Mouse (Mus musculus) activated CD4-positive, CD25-positive, alpha-beta regulatory T cell, adult 9 weeks (primary cell): Measurements from ENCODE around the gene Cnppd1. TPM values are rescaled to one million over a fixed set of nuclear protein-coding genes. Genes with fewer than 3 reads are reported as not detected.

Experiments used
- polyA plus RNA-seq: library from polyadenylated mRNA; unstranded; fragments of 100-300 nt; shearing (Covaris generic); gene quantifications from one replicate; pipeline ENCODE4 v1.2.1, GENCODE M21; 2017

The Cnppd1 gene
- polyA plus RNA-seq = 173 TPM

DNA sequence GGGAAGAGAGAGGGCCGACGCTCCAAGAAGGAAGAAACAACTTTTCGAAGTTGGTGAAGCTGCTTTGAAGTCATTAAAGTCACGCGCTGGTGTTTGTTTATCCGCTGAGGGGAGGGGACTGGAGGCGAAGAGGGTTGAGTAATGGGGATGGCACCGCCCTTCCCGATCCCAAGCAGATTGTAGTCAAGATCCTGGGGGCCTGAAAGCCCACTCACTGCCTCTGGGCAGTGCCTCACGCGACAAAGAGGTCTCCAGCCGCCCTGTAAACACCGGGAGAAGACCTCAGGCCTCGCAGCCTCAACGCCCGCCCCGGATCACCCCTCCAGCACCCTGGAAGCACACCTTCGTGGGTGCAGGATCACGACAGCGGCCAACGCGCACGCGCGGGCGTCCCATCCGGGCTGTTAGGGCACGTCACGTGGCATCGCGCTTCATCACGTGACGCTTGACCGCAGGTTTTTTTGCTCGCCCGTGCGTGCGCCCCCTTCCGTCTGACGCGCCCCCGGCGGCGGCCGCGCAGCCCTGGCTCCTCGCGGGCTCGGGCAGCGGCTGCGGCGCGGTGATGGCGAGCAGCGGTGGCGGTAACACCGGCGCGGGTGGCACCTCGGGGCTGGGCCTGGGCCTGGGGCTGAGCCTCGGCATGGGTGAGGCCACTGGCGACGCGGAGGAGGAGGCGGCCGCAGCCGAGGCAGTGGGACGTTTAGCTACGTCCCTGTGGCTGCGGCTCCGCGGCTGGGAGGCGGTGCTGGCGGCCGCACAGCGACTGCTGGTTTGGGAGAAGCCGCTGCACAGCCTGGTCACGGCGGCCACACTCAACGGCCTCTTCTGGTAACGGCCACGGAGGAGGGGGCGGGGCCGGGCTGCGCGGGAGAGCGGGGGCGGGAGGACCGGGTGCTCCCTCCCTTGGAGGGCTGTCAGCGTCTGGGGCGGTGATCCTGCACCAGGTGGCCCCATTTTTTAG, at the start of gene Cnppd1, which contains the start of gene Retreg2:
TSS of gene Cnppd1 (minus strand) at position 411 of the 961 bp plus-strand sequence.
TSS of gene Retreg2 (plus strand) at position 478 of the 961 bp plus-strand sequence.

DNA sequence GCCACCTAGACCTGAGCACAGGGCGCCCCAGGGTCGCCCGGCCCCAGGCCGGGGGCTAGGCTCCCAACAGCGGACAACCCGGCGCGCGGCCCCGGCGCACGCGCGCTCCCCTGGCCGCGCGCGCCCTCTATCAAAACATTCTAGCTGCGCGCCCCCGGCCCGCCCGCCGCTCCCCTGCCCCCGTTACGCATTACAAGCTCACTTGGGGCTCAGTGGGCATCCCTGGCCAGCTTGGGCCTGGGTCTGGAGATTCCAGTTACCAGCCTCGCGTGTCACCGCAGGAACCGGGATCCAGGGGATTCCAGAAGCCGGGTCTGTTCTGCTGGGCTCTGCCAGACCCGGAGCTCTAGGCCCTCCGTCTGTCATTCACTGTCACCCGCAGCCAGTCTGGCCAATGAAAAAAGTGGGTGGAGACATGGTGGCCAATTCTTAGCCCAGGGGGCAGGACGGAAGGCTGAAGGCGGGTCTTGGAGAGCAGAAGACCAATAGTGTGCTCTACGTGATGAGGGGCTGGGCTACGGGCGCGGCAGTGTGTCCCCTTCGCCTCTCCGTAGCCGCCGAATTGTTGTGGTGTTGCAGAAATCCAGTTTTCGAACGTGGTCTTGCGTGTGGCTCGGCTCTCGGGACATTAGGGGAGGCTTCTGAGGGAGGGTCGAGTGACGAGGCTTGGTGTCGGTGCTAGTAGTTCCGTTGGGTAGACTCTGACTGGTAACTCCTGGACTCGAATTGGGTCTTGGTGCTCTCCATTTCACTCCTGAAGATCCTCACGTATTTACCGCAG, 49.3 kb upstream of the Cnppd1 start, which contains the start of the genes Ankzf1 and Atg9a:
TSS of gene Ankzf1 (plus strand) at position 530 of the 781 bp plus-strand sequence.
TSS of gene Atg9a (minus strand) at position 575 of the 781 bp plus-strand sequence.

GRCm38 (mm10) chr1:75180105-75180590, 37.6 kb upstream of the Cnppd1 start, which contains the start of gene Abcb6:
TSS of gene Abcb6 (minus strand) at chr1:75180392.

GRCm38 (mm10) chr1:75168472-75169464, 26.3 kb upstream of the Cnppd1 start, which contains the start of gene Zfand2b:
TSS of gene Zfand2b (plus strand) at chr1:75168646.

DNA sequence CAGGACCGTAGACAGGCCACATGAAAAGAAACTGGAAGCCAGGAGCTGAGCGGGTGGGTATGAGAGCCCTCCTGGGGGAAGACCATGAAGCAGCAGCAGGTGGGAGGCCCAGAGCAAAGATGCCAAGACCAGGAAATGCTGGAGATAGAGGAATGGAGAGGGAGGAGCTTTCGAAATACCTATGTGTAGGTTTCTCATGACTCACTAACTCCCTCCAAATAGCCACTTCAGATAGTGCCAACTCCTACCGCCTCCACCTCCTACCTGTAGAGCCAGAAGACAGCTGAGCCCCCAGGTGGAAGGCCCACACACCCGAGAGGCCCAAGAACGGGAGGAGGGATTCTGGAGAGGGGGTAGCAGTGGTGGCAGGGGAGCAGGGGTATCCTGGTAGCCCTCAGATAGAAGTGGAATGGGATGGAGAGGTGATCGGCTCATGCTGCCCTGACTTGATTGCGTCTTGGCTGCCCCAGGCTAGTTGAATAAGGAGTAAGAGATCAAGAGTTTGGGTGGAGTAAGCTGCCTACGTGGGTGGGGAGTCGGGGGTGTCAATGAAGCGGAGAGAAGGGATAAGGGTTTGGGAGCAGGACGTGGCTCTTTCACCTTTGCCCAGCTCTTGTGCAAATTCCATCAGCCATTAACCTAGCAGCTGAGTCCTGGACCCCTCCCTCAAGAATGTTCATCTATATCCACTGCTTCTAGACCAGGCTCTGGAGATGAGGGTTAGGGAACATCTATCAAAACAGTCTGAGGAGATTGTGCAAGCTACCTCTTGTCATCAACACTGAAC, 8.9 kb downstream of the Cnppd1 start, which contains the start of gene Slc23a3:
TSS of gene Slc23a3 (minus strand) at position 470 of the 787 bp plus-strand sequence.

GRCm38 (mm10) chr1:75124346-75125321, 17.9 kb downstream of the Cnppd1 start, which contains the start of gene Nhej1:
TSS of gene Nhej1 (minus strand) at chr1:75125200.

Other genes with a start within 250 kb of the Cnppd1 start
- gene Cryba2, start 249.6 kb downstream of the Cnppd1 start, polyA plus RNA-seq = not detected
- gene Cfap65, start 207.1 kb downstream of the Cnppd1 start, polyA plus RNA-seq = 0.09 TPM
- gene Ihh, start 191.0 kb downstream of the Cnppd1 start, polyA plus RNA-seq = not detected
- 9.5 TPM for gene Nhej1, start 17.5 kb downstream of the Cnppd1 start, polyA plus RNA-seq
- gene Slc23a3, start 8.8 kb downstream of the Cnppd1 start, polyA plus RNA-seq = 0.35 TPM
- 17.2 TPM for gene Retreg2, start 67 bp upstream of the Cnppd1 start, polyA plus RNA-seq
- 70.6 TPM for gene Zfand2b, start 25.9 kb upstream of the Cnppd1 start, polyA plus RNA-seq
- 4.2 TPM for gene Abcb6, start 37.7 kb upstream of the Cnppd1 start, polyA plus RNA-seq
- gene Ankzf1, start 49.4 kb upstream of the Cnppd1 start, polyA plus RNA-seq = 49.8 TPM
- gene Atg9a, start 49.5 kb upstream of the Cnppd1 start, polyA plus RNA-seq = 25.5 TPM
- gene Glb1l, start 68.1 kb upstream of the Cnppd1 start, polyA plus RNA-seq = 14.3 TPM
- 115 TPM for gene Stk16, start 68.1 kb upstream of the Cnppd1 start, polyA plus RNA-seq
- gene Tuba4a, start 77.2 kb upstream of the Cnppd1 start, polyA plus RNA-seq = 349 TPM
- gene A630095N17Rik, start 89.4 kb upstream of the Cnppd1 start, polyA plus RNA-seq = not detected
- gene Dnajb2, start 93.7 kb upstream of the Cnppd1 start, polyA plus RNA-seq = 36.8 TPM
- gene Ptprn, start 121.8 kb upstream of the Cnppd1 start, polyA plus RNA-seq = 0.15 TPM
- not detected for gene Resp18, start 135.7 kb upstream of the Cnppd1 start, polyA plus RNA-seq
- gene Dnpep, start 175.3 kb upstream of the Cnppd1 start, polyA plus RNA-seq = 79.7 TPM
- 0.12 TPM for gene Des, start 217.6 kb upstream of the Cnppd1 start, polyA plus RNA-seq
- 0.40 TPM for gene Speg, start 232.6 kb upstream of the Cnppd1 start, polyA plus RNA-seq